10 mouse cellular contexts compared by ENCODE assay signal in genomic region chr9:60561641-60562289, GRCm38 (mm10). TPM values are rescaled to one million over a fixed set of nuclear protein-coding genes. Genes with fewer than 3 reads are reported as not detected.
A peak's percentile ranks its signal among the peaks of the same experiment; 100 is the strongest.
DNase-seq lines count a peak whose midpoint lies in the region; ATAC-seq and TF ChIP-seq lines count a peak whose summit lies in the region.
"Had no signal": no experiment of that assay in that cellular context is flagged by ENCODE, and none has a peak within 500 bp of the region (broad histone marks: within the 10 kb centered on the region; RNA-seq: fewer than 3 reads in every experiment).

No protein-coding gene starts in this region.

- WGBS in hindbrain, postnatal 0 days: 47% methylated on average over 9 of the region's 9 CpGs
- WGBS in hindbrain, embryonic 10.5 days: 74% methylated on average over 9 of the region's 9 CpGs
- 38% methylated on average over 9 of the region's 9 CpGs for WGBS in embryonic facial prominence, embryonic 15.5 days
- 58% methylated on average over 9 of the region's 9 CpGs for WGBS in midbrain, embryonic 14.5 days
- WGBS in lung, postnatal 0 days: 60% methylated on average over 9 of the region's 9 CpGs

- no peak for ATAC-seq in hindbrain, postnatal 0 days
- no peak for ATAC-seq in embryonic facial prominence, embryonic 15.5 days (ENCODE audit: insufficient number of reproducible peaks, low FRiP score, low TSS enrichment, low read depth)
- ATAC-seq in midbrain, embryonic 14.5 days (ENCODE audit: low FRiP score, low TSS enrichment): no peak
- no peak for ATAC-seq in lung, postnatal 0 days
- ATAC-seq: intestine, embryonic 16.5 days had no signal

- TF ChIP-seq EP300 in lung, postnatal 0 days (IDR thresholded peaks at IDR 0.05): no peak

- H3K4me1 ChIP-seq in hindbrain, postnatal 0 days (ENCODE audit: insufficient read depth, low read length): peaks cover 5% of the 10 kb centered on the region; the same call in 1 of the 2 replicates
- peaks cover 18% of the 10 kb centered on the region for H3K4me1 ChIP-seq in hindbrain, embryonic 10.5 days (replicated peaks)
- H3K4me1 ChIP-seq in embryonic facial prominence, embryonic 15.5 days: peaks cover 20% of the 10 kb centered on the region
- H3K4me1 ChIP-seq in midbrain, embryonic 14.5 days (ENCODE audit: control insufficient read depth, insufficient read depth, low read length): peaks cover 5% of the 10 kb centered on the region; the same call in 1 of the 2 replicates
- no peaks in the 10 kb centered on the region for H3K4me1 ChIP-seq in lung, postnatal 0 days (ENCODE audit: insufficient read depth, low read depth, low read length)

- H3K4me2 ChIP-seq in hindbrain, postnatal 0 days (ENCODE audit: low read depth, low read length): no peak overlapping the region
- no peak overlapping the region for H3K4me2 ChIP-seq in embryonic facial prominence, embryonic 15.5 days (replicated peaks)
- no peak overlapping the region for H3K4me2 ChIP-seq in midbrain, embryonic 14.5 days (ENCODE audit: low read length)
- H3K4me2 ChIP-seq in lung, postnatal 0 days (replicated peaks; ENCODE audit: low read depth, low read length): no peak overlapping the region

- H3K4me3 ChIP-seq in hindbrain, postnatal 0 days (ENCODE audit: low read length): no peak overlapping the region
- no peak overlapping the region for H3K4me3 ChIP-seq in hindbrain, embryonic 10.5 days
- no peak overlapping the region for H3K4me3 ChIP-seq in embryonic facial prominence, embryonic 15.5 days (replicated peaks)
- no peak overlapping the region for H3K4me3 ChIP-seq in midbrain, embryonic 14.5 days (replicated peaks; ENCODE audit: low read depth, low read length)
- H3K4me3 ChIP-seq in lung, postnatal 0 days (ENCODE audit: low read depth, low read length): no peak overlapping the region
- H3K4me3 ChIP-seq: lung, embryonic 15.5 days had no signal

- TF ChIP-seq CTCF in hindbrain, postnatal 0 days (IDR thresholded peaks at IDR 0.05; ENCODE audit: low read depth): no peak
- TF ChIP-seq CTCF in lung, postnatal 0 days (IDR thresholded peaks at IDR 0.05): no peak

- no peaks in the 10 kb centered on the region for H3K36me3 ChIP-seq in hindbrain, postnatal 0 days (ENCODE audit: insufficient read depth, low read length)
- H3K36me3 ChIP-seq in hindbrain, embryonic 10.5 days: no peaks in the 10 kb centered on the region
- H3K36me3 ChIP-seq in embryonic facial prominence, embryonic 15.5 days: no peaks in the 10 kb centered on the region
- no peaks in the 10 kb centered on the region for H3K36me3 ChIP-seq in midbrain, embryonic 14.5 days (ENCODE audit: control insufficient read depth, insufficient read depth, low read length)
- no peaks in the 10 kb centered on the region for H3K36me3 ChIP-seq in lung, postnatal 0 days (ENCODE audit: insufficient read depth, low read length)
- H3K36me3 ChIP-seq: lung, embryonic 15.5 days had no signal

- no peaks in the 10 kb centered on the region for H3K27me3 ChIP-seq in hindbrain, postnatal 0 days (ENCODE audit: insufficient read depth, low read length)
- H3K27me3 ChIP-seq in hindbrain, embryonic 10.5 days (ENCODE audit: insufficient read depth, poor library complexity, severe bottlenecking): no peaks in the 10 kb centered on the region
- H3K27me3 ChIP-seq in embryonic facial prominence, embryonic 15.5 days: no peaks in the 10 kb centered on the region
- no peaks in the 10 kb centered on the region for H3K27me3 ChIP-seq in midbrain, embryonic 14.5 days (ENCODE audit: control insufficient read depth, insufficient read depth, low read length)
- H3K27me3 ChIP-seq in lung, postnatal 0 days (replicated peaks; ENCODE audit: insufficient read depth, low read length): no peaks in the 10 kb centered on the region
- H3K27me3 ChIP-seq: lung, embryonic 15.5 days had no signal

- no peak overlapping the region for H3K27ac ChIP-seq in hindbrain, postnatal 0 days
- H3K27ac ChIP-seq in hindbrain, embryonic 10.5 days: no peak overlapping the region
- peak overlapping the region; percentile 28; the same call in 1 of the 2 replicates for H3K27ac ChIP-seq in embryonic facial prominence, embryonic 15.5 days (replicated peaks)
- no peak overlapping the region for H3K27ac ChIP-seq in midbrain, embryonic 14.5 days (replicated peaks; ENCODE audit: low read depth, low read length)
- H3K27ac ChIP-seq in lung, postnatal 0 days (ENCODE audit: low read length): no peak overlapping the region
- H3K27ac ChIP-seq: lung, embryonic 15.5 days had no signal

- H3K9me3 ChIP-seq in hindbrain, postnatal 0 days (ENCODE audit: low read length): no peaks in the 10 kb centered on the region
- no peaks in the 10 kb centered on the region for H3K9me3 ChIP-seq in hindbrain, embryonic 10.5 days
- H3K9me3 ChIP-seq in embryonic facial prominence, embryonic 15.5 days (replicated peaks): no peaks in the 10 kb centered on the region
- H3K9me3 ChIP-seq in midbrain, embryonic 14.5 days (ENCODE audit: control insufficient read depth, low read length): no peaks in the 10 kb centered on the region
- no peaks in the 10 kb centered on the region for H3K9me3 ChIP-seq in lung, postnatal 0 days (ENCODE audit: low read length)
- H3K9me3 ChIP-seq: lung, embryonic 15.5 days had no signal

- H3K9ac ChIP-seq in hindbrain, postnatal 0 days (replicated peaks; ENCODE audit: low read length): no peak overlapping the region
- H3K9ac ChIP-seq in embryonic facial prominence, embryonic 15.5 days: no peak overlapping the region
- H3K9ac ChIP-seq in midbrain, embryonic 14.5 days (replicated peaks; ENCODE audit: low read length): no peak overlapping the region
- no peak overlapping the region for H3K9ac ChIP-seq in lung, postnatal 0 days (replicated peaks; ENCODE audit: low read depth)
- H3K9ac ChIP-seq: lung, embryonic 15.5 days had no signal

- DNase-seq in hindbrain, postnatal 0 days (ENCODE audit: low spot score): peak; percentile 69
- no peak for DNase-seq in hindbrain, embryonic 10.5 days (ENCODE audit: low spot score)
- DNase-seq in R1 (ENCODE audit: low read depth, low spot score): peak; percentile 15
- DNase-seq in midbrain, embryonic 14.5 days: peak; percentile 73
- no peak for DNase-seq in B cell, adult 2 months
- DNase-seq in Muller cell, postnatal 12 days (ENCODE audit: inconsistent ontology term): no peak
- no peak for DNase-seq in lung, postnatal 0 days (ENCODE audit: low spot score)

RNA-seq across cellular contexts. Expression of gene Thsd4, which starts 39.9 kb away (rescaled TPM):
- total RNA-seq in hindbrain, postnatal 0 days (2014; rRNA removed): 15.3 and 17.7 TPM in 2 replicates
- 4.8 and 4.9 TPM in 2 replicates for polyA plus RNA-seq in hindbrain, postnatal 0 days (2015; fragmentation: Nextera tagmentation; extraction: Ambion mirVana)
- 4.0 and 6.7 TPM in 2 replicates for polyA plus RNA-seq in hindbrain, embryonic 10.5 days (2016; fragmentation: Nextera tagmentation; extraction: Ambion mirVana)
- 26.0 and 30.6 TPM in 2 replicates for polyA plus RNA-seq in embryonic facial prominence, embryonic 15.5 days (2015; fragmentation: Nextera tagmentation; extraction: Ambion mirVana)
- 3.4 and 5.6 TPM in 2 replicates for polyA plus RNA-seq in midbrain, embryonic 14.5 days (2014; fragmentation: Nextera tagmentation; extraction: Ambion mirVana)
- 3.4 and 3.6 TPM in 2 replicates for polyA plus RNA-seq in lung, postnatal 0 days (2015; fragmentation: Nextera tagmentation; extraction: Ambion mirVana)

Comparison
In these comparisons a context has a peak if more than half of its experiments do, and no peak if none do; other contexts are left out.
1. DNase-seq: peak in hindbrain, postnatal 0 days (single experiment), R1 (single experiment) and midbrain, embryonic 14.5 days (single experiment); none in hindbrain, embryonic 10.5 days (single experiment), B cell, adult 2 months (0 of 2), Muller cell, postnatal 12 days (single experiment) and lung, postnatal 0 days (single experiment).